Mouse (Mus musculus) heart, postnatal 25 days (tissue): ENCODE measurements around the gene Eif5a. TPM values are rescaled to one million over a fixed set of nuclear protein-coding genes. Genes with fewer than 3 reads are reported as not detected.
A peak's percentile ranks its signal among the peaks of the same experiment; 100 is the strongest.

ENCODE experiments used
- DNase-seq: peaks from one replicate; pipeline ENCODE4 v3.0.0; 2022; ENCODE audit warnings: low spot score
- intact Hi-C: fragments of 180-260 bp; cut with DNase I; formaldehyde crosslinking; loops from one replicate; pipeline ENCODE4 v1.15.1; 2025
- total RNA-seq, 2 experiments: library from RNA; stranded (reverse); gene quantifications; 2 replicates each; pipeline ENCODE4 v1.2.3; 2021

Gene Eif5a
- total RNA-seq, 2 experiments from 2014 or later, result 427 TPM

DNA sequence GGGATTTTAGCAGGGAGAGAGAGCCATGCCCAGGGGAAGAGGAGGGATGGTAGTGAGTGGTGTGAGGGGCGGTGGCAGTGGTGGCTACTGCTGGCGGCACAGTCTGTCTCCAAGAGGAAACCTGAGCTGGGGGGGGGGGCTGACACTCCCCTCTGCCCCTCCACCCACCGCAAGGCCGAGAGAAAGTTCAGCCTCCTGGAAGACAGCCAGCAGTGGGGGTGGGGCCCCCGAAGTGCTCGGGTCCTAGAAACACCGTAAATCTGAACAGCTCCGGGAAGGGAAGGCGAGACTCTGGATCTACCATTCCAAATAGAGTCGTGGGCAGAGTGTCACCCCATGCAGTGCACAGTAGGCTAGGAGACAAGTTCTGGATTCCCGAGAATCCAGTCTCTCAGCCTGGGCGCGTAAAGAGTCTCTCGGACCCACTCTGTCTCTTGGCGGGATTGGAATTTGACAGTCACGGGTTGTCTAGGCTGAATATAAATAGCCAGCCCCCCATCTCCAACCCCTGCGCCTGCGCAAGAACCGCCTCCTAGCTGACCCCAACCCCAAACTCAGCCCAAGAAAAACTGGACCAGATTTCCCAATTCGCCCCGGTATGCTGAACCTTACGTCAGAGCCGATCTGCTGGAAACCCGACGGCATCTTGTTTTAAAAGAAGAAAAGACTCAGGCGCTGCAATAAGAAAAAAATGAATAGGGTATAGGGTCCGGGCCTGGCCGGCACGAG, 25.7 kb upstream of the Eif5a start:
- intact Hi-C loops, result no loop called here
- peak; percentile 33 for DNase-seq

DNA sequence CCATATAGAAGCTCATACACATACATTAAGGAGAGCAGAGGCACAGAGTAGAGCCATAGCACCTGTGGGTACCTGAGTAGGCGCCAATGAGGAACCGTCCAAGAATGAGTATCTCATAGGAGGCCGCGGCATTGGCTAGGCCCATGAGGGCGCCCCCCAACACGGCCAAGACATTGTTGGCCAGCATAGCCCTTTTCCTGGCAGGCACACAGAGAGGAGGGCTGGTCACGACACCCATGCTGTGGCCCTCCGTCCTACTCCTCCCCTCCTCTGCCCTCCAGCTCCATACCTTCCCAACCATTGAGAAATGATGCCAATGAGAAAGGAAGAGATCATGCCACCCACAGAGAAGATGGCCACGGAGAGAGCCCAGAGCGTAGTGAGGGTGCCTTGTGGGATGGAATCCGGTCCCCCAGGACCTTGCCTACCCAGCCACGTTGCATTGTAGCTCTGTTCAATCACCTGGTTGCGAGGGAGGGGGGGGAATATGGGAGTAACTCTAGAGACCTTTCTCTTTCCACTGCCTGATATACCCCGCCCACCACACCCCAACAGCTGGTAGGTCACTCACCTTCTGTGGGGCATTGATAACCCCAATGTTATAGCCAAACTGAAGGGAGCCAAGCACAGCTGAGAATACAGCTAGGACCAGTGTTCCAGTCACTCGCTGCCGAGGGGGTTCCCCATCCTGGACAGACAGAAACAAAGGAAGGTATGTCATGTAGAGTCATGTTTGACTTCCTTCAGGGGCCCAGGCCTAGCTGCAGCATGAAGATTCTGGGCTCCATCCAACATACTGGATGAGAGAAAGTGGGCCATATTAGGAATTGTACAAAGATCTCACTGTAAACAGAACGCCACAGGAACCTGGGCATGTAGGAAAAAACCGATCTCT, 24.5 kb upstream of the Eif5a start:
- no peak for DNase-seq
- intact Hi-C loops, result no loop called here

DNA sequence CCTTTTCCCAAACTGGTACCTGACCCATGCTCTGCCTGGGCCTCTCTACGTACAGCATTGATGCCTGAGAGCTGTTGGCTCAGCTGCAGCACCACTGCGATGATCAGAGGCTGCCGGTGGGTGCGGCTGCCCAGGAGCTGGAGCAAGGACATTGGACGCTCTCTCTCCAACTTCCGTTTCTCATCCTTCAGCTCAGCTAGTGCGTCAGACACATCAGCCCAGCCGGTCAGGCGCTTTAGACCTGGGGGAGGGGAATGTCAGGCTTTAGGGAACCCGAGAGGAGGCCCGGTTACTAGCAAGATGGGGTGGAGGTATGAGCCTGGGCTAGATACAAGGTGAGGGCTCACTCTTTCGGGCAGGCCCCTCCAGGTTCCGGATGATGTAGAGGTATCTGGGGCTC, 23.5 kb upstream of the Eif5a start:
- intact Hi-C loops, result no loop called here
- DNase-seq, result no peak

DNA sequence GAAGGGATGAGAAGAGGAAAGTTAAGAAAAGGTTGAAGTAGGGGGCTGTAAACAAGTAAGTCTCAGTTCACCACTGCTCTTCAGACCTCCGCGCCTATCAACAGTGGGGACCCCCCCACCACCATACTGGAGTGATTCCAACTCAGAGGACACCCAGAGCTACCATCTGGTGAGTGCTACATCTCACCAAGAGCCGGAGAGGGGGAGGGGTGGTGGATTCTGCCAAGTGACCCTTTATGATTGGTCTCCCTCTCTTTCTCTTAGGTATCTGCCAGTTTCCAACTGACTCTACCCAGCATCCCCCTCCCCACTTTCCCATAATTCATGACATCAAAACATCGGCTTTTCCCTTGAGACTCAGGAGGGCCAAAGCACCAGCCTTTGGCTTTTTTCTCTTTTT, 19.2 kb upstream of the Eif5a start:
- DNase-seq, result no peak
- intact Hi-C loops, result no loop called here

DNA sequence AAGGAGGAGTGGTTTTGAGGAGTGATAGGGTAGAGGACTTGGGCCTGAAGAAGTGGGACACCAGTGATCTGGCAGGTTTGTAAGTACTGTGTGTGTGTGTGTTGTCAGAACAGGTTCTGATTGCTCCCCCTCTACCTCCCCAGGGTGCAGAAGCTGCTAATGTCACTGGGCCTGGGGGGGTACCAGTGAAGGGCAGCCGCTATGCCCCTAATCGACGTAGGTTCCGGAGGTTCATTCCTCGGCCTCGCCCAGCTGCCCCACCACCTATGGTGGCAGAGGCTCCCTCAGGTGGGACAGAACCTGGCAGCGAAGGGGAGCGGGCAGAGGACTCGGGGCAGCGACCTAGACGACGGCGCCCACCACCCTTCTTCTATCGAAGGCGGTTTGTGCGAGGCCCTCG, 18.0 kb upstream of the Eif5a start:
- intact Hi-C loops, result loop anchor here (10.0 kb wide), 1 partner anchor 275 kb away; the partner anchor contains the start of gene Slc16a11

DNA sequence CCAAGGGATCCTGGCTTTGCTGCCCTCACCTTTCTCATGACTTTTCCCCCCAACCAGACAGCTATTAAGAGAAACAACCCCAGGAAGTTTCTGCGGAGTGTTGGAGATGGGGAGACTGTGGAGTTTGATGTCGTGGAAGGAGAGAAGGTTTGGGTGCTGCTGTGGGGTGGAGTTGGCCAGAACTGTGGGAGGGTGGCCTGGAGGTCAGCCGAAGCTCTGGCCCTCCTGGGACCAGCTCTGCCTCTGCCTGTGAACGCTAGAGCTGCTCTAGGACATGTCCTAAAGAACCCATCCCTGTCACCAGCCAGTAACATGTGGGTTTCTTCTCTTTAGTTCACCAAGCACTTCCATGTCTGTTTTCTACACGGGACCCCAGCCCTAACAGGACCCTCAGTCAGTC, 17.4 kb upstream of the Eif5a start:
- DNase-seq, result no peak
- intact Hi-C loops, result loop anchor here (10.0 kb wide), 1 partner anchor 276 kb away; the partner anchor contains the start of gene Slc16a11

More for the DNA sequence above, 18.0 kb upstream of the Eif5a start:
- no peak for DNase-seq

DNA sequence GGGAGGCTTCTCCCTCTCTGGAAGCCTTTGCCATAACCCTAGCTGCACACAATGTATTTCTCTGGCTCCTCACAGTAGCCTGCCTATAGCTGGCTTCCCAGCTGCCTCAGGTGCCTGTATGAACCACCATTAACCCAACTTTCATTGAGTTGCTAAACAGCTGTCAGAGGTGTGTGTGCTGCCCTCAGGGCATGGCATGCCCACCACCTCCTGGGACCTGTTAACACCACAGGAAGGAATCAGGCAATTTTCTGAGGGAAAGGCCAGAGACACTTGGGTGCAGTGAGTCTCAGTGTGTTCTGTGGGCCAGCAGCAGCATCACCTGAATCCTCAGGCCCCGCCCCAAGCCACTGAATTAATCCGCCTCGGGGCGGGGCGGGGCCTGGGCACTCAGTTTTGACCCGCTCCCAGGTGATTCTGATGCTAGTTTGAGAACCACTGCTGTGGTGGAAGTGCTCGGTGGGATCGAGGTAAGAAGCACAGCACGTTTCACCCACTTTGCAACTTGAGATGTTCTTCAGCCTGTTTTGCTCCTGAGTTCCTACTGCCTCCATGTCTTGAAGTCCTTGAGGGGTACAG, 16.7 kb upstream of the Eif5a start:
- intact Hi-C loops, result loop anchor here (10.0 kb wide), 1 partner anchor 276 kb away; the partner anchor contains the start of gene Slc16a11
- DNase-seq, result no peak

DNA sequence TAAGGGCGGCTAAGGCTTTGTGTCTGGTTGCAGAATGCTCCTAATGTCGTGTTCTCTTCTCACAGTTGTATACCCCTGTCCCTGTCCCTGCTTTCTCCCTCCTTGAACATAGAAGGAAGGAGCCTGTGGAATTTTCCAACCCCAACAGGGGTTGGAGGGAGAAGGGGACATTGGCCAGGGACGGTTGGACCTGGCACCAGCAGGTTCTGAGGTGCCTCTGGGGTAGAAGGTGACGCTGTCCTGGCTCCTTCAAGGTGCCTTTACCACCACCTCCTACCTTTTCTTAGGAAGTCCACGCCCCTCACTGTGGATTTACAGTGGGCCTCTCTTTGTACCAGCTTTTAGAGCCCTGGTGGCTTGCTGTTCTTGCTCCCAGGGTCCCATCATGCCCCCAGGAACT, 16.1 kb upstream of the Eif5a start:
- intact Hi-C loops, result loop anchor here (10.0 kb wide), 1 partner anchor 277 kb away; the partner anchor contains the start of gene Slc16a11
- no peak for DNase-seq

DNA sequence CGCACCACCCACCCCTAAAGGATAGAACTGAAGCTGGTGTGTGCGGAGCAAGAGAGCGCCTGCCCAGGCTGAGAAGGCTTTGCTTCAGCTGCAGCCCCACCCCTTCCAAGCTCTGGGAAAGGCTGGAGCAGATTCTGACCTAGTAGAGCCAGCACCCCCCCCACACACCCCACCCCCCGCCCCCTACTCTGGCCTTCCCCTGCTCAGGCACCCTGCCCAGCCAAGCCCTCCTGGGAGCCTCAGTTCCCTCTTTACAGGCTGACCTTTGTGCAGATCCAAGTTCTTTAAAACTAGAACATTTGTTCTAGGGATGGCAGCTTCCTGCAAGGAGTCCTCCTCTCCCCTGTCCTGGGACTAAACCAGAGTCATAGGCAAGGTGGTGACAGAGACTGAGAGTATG, 15.6 kb upstream of the Eif5a start:
- DNase-seq, result peak; percentile 35
- intact Hi-C loops, result loop anchor here (10.0 kb wide), 1 partner anchor 277 kb away; the partner anchor contains the start of gene Slc16a11

DNA sequence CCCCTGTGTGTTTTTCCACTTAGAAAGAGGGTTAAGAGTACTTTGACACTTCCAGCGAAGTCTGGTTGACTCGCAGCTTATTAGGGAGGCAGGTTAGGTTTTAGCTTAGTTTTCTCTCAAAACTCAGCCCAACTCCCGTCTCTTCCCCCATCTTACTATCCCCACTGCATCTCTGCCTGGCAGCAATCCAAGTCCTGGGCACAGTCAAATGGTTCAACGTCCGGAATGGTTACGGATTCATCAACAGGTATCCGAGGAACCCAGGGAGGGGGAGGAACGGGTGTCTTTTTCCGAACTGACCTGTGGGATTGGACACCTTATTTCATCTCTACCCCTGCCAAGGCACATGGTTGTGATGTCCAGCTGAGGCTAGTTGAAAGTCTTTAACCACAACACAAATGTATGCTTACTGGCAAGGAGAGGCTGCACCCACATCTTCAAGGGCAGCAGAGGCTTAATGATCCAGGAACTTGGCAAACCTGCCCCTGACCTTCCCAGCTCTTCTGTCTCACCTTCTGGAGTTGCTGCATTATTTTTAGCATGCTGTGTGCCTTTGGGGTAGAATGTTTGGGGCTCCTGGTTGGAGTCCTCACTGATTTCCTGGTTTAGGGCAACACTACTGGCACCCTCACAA, 15.1 kb upstream of the Eif5a start:
- intact Hi-C loops, result loop anchor here (10.0 kb wide), 1 partner anchor 278 kb away; the partner anchor contains the start of gene Slc16a11
- no peak for DNase-seq

DNA sequence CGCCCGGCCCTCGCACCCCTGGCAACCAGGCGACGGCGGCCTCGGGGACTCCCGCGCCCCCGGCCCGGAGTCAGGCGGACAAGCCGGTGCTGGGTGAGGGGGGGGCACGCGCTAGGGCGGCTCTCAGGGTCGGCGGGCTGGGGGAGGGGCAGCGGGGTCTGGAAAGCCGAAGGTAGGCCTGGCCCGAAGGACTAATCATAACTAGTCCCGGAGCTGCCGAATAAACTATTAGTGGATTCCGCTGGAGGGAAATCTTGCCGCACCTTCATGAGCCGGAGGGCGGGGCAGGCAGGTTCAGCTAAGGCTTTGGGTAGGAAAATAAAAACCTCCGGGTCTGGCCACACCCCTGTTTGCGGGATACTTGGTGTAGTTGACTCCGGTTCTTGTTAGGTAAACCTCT, 14.4 kb upstream of the Eif5a start:
- intact Hi-C loops, result loop anchor here (10.0 kb wide), 1 partner anchor 279 kb away; the partner anchor contains the start of gene Slc16a11

DNA sequence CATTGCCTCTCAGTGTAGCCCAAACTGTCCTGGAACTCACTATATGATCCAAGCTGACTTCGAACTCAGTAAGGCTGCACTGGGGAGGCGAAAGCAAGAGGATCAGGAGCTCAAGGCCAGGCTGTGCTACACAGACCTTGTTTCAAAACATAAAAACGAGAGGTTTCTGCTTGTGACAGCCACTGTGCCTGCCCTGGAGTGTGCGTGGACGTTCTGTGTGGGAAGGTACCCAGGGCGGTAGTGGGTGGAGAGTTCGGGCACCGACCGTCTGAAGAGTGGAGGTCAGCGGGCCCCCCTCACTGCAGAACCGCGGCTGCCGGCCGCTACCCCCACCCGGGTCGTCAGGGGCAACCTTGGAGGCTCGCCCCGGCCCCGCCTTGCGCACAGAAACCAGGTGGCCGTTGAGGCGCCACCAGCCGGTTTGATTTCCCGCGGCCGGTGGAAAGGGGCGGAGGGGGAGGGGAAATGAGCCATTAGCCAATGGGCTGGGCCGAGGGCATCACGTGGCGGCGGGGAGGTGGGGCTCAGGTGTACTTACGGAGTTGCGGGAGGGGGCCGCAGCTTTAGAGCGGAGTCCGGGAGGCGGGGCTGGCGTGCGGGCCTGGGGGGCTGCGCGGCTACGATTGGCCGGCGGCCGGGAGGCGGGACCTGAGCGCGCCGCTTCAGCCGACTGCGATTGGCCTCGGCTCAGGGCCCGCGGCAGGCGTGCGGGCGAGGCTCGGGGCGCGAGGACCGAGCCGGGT, 13.6 kb upstream of the Eif5a start, which contains the start of gene Ybx2:
Gene Ybx2 (plus strand): TSS at position 660 of the 743 bp plus-strand sequence.
- intact Hi-C loops, result loop anchor here (10.0 kb wide), 1 partner anchor 279 kb away; the partner anchor contains the start of gene Slc16a11

More for the DNA sequence above, 14.4 kb upstream of the Eif5a start:
- no peak for DNase-seq

DNA sequence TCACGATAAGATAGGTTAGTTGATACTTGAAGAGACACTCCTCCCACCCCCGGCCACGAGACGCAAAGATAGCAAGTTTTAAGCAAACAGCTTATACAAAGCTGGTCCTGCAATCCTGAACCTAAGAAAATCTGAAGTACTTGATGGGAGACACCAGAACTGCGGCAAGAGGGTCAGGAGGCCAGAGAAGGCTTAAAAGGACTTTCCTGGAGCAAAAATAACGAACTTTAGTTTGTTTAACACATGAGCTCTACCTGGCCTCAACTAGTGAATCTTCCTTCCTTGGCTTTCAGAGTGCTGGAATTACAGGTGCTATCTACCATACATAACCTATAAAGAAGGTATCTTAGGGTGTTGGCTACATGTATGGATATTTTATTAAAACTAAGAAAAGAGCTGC, 12.9 kb upstream of the Eif5a start:
- DNase-seq, result no peak
- intact Hi-C loops, result loop anchor here (1.0 to 10.0 kb wide), 3 partner anchors 15 to 280 kb away; partner anchors contain the start of gene Slc16a11

More for the DNA sequence above, 13.6 kb upstream of the Eif5a start, which contains the start of gene Ybx2:
- DNase-seq, result peak; percentile 72

DNA sequence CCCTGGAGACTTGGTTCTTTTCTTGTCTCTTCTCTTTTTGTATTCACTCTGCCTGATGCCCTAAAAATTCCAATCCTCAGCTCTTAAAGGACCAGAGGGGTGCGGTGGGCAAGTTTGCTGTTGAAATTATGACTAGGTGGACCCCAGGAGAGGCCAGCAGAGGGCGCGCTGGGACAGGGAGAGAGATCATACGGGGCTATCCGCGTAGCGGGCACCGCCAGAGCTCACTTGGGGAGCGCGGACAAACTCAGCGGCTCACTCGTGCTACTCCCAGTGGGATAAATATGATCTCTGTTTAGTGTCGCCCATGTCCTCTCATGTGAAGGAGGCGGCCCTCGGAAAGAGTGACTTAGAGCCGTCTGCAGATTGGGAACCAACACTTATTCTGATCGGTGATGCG, 12.4 kb upstream of the Eif5a start:
- peak; percentile 71 for DNase-seq
- intact Hi-C loops, result loop anchor here (1.0 to 10.0 kb wide), 3 partner anchors 15 to 281 kb away; partner anchors contain the start of gene Slc16a11

DNA sequence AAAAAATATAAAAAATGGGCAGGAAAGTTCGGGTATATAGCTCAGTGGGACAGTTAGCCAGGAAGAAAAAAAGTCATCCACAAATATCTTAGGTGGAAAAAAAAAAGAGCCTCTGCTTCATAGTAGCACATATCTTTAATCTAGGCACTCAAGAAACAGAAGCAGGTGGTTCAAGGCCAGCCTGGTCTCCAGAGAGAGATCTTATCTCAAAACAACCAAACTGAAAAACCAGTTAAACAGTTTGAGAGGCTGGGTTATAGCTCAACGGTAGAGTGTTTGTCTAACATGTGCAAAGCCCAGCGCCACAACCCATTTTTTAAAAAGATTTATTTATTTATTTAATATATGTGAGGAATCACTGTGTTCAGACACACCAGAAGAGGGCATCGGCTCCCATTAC, 11.3 kb upstream of the Eif5a start:
- intact Hi-C loops, result loop anchor here (5.0 to 10.0 kb wide), 2 partner anchors 74 to 282 kb away; partner anchors contain the start of gene Slc16a11
- DNase-seq, result no peak

DNA sequence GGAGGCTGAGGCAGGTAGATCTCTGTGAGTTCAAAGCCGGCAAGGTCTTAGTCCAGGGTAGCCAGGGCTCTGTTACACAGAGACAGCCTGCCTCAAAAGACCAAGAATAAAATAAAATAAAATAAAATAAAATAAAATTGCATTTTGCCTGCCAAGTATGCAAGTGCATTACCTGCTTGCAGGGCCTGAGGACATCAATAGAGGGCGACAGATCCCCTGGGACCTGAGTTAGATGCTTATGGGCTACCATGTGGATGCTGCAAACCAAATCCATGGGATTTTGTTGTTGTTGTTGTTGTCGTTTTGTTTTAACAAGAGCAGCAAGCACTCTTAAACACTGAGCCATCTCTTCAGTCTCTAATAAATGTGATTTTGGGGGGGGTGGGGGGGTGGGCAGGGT, 10.5 kb upstream of the Eif5a start:
- intact Hi-C loops, result loop anchor here (5.0 to 10.0 kb wide), 2 partner anchors 75 to 283 kb away; partner anchors contain the start of gene Slc16a11
- no peak for DNase-seq

DNA sequence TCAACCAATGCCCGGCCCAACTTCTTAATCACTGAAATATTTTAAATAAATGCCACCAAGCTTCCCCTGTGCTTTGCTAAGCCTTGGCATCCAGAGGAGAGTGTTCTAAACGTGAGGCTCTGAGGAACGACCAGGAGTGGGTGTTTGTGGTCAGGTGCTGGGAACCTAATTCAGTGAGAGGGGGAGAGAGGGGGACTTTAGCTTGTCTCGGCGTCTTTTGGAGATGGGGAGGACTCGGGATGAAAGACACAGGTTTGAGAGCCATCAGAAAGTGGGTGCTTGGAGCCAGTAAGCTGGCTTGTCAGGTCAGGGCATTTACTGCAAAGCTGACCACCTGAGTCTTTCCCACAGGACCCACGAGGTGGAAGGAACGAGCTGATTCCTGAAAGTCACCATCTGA, 10.0 kb upstream of the Eif5a start:
- DNase-seq, result no peak
- intact Hi-C loops, result loop anchor here (5.0 to 10.0 kb wide), 2 partner anchors 76 to 283 kb away; partner anchors contain the start of gene Slc16a11

DNA sequence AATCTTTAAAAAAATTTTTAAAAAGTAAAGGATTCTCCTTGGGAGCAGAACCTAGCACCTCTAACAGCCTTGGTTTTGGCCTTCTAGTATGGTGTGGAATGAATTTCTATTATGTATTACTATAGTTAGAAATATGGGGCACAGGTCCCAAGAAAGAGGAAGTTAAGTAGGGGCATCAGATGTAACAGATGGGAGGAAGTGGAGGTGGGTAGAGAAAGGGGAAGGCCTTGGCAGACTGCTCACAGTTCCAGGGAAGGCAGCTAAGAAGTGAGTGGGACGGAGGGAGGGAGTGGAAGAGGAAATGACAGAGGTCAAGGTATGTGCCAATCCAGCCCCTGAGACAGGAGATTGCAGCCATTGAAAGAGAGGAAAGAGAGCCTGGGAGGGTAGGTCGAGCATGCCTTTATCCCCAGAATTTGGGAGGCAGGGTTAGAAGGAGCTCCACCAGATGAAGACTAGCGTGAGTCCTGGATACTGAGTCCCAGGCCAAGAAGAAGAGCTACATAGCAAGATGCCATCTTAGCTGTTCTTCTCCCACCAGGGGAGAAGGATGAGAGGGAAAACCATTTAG, 9.3 kb upstream of the Eif5a start:
- no peak for DNase-seq
- intact Hi-C loops, result loop anchor here (5.0 to 10.0 kb wide), 2 partner anchors 76 to 284 kb away; partner anchors contain the start of gene Slc16a11
